Mouse (Mus musculus): ENCODE measurements around the gene Wdr74.

DNA sequence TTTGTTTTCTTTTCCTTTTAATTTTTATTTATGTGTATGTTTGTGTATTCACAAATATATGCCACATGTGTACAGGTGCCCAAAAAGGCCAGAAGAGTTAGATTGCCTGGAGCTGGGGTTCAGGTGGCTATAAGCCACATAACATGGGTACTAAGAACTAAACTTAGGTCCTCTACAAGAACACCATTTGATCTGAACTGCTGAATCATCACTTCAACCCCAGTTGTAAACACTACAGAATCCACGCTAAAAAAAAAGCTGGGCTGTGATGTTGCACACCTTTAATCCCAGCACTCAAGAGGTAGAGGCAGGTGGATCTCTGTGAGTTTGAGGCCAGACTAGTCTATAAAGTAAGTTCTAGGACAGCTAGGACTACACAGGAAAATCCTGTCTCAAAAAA, 14.2 kb upstream of the Wdr74 start:
- TF ChIP-seq CTCF (IDR thresholded peaks at IDR 0.05; ENCODE audit: low read depth), result no peak
- TF ChIP-seq EP300 (IDR thresholded peaks at IDR 0.05; ENCODE audit: low read depth), result no peak

Measured in heart, postnatal 0 days (tissue).